Mouse (Mus musculus): ENCODE results near the gene Rab25. TPM values are rescaled to one million over a fixed set of nuclear protein-coding genes. Genes with fewer than 3 reads are reported as not detected.

Gene Rab25
- polyA plus RNA-seq, 1 experiment from 2014 or later = 79.5 TPM

DNA sequence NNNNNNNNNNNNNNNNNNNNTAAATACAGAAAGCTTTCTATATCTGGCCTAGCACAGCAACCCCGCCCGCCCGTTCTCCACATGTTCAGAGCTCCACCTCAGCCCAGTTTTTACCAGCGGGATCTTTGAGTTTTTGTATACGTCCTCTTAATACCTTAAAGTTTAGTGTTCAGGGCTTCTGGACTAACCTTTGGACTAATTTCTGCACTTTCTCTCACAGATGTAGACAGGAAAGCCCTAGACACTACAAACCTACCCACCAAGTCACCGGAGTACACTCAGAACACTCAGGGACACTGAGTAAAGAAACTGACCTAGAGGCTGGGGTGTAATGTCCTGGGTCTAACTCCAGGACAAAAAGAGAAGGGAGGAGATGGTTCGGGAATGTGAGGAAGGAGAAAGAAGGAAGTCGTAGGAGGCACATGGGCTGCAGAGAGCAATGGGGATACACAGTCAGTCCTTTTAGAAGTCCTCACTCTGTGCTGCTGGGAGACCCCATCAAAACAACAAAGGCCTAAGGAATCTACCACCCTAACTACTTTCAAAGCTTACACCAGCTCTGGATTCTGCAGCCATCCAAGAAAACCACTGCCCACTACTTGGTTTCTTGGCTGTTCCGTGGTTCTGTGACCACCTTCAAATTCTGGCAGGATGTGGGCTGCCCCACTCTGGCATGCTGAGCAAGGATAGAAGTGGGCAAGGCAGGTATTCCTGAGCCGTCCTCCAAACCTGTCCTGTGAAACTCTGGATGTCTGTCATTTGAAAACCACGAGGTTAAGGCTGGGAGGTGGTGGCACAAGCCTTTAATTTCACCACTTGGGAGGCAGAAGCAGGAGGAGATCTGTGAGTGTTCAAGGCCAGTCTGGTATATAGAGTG, 54.2 kb downstream of the Rab25 start:
- TF ChIP-seq CTCF (IDR thresholded peaks at IDR 0.05; ENCODE audit: low read depth) = no peak
- Histone ChIP-seq H3K4me1 (replicated peaks; ENCODE audit: control insufficient read depth, insufficient read depth, low read length) (peaks cover 36% of the 10 kb centered on the region), H3K27me3 (replicated peaks; ENCODE audit: control insufficient read depth, insufficient read depth, low read length) (no peaks in the 10 kb centered on the region), H3K9ac (ENCODE audit: low read depth, low read length) (no peak overlapping the region), H3K4me2 (replicated peaks; ENCODE audit: low read depth) (peak overlapping the region; percentile 74; the same call in 1 of the 2 replicates), H3K4me3 (ENCODE audit: low read depth, low read length) (no peak overlapping the region), H3K36me3 (ENCODE audit: control insufficient read depth, insufficient read depth) (peaks cover 11% of the 10 kb centered on the region; the same call in 1 of the 2 replicates), H3K9me3 (ENCODE audit: control insufficient read depth) (no peaks in the 10 kb centered on the region), H3K27ac (ENCODE audit: low read depth, low read length) (peak overlapping the region; percentile 89; the same call in 1 of the 2 replicates)
- no peak for ATAC-seq
- WGBS = 60% methylated on average over 11 of the region's 11 CpGs

MicroRNAs encoded within 50 kb of the gene (microRNA counts, 519-probe panel; counts per million panel counts)
- not detected for microRNA mmu-miR-1905

Small RNA genes within 50 kb of the gene (microRNA-seq; reads per million reads assigned to microRNA genes)
- gene Mir1905 = not detected

Other genes starting within 250 kb of the Rab25 start
- 589 and 649 TPM in 2 replicates for gene Glmp, start 223.3 kb downstream of the Rab25 start, polyA plus RNA-seq (2015; fragmentation: Nextera tagmentation; extraction: Ambion mirVana)
- 13.5 and 14.0 TPM in 2 replicates for gene Tmem79, start 212.2 kb downstream of the Rab25 start, polyA plus RNA-seq (2015; fragmentation: Nextera tagmentation; extraction: Ambion mirVana)
- gene Smg5, start 212.0 kb downstream of the Rab25 start, polyA plus RNA-seq (2015; fragmentation: Nextera tagmentation; extraction: Ambion mirVana) = 12.6 and 13.7 TPM in 2 replicates
- gene Paqr6, start 183.7 kb downstream of the Rab25 start, polyA plus RNA-seq (2015; fragmentation: Nextera tagmentation; extraction: Ambion mirVana) = 2.3 and 3.3 TPM in 2 replicates
- 72.5 and 81.0 TPM in 2 replicates for gene Bglap3, start 175.6 kb downstream of the Rab25 start, polyA plus RNA-seq (2015; fragmentation: Nextera tagmentation; extraction: Ambion mirVana)
- gene Bglap2, start 169.6 kb downstream of the Rab25 start, polyA plus RNA-seq (2015; fragmentation: Nextera tagmentation; extraction: Ambion mirVana) = not detected in 2 replicates
- gene Bglap, start 163.8 kb downstream of the Rab25 start, polyA plus RNA-seq (2015; fragmentation: Nextera tagmentation; extraction: Ambion mirVana) = not detected in 2 replicates
- gene Pmf1, start 138.0 kb downstream of the Rab25 start, polyA plus RNA-seq (2015; fragmentation: Nextera tagmentation; extraction: Ambion mirVana) = 61.2 and 62.5 TPM in 2 replicates
- 30.4 and 31.7 TPM in 2 replicates for gene Slc25a44, start 123.2 kb downstream of the Rab25 start, polyA plus RNA-seq (2015; fragmentation: Nextera tagmentation; extraction: Ambion mirVana)
- gene Sema4a, start 87.1 kb downstream of the Rab25 start, polyA plus RNA-seq (2015; fragmentation: Nextera tagmentation; extraction: Ambion mirVana) = 93.1 and 101 TPM in 2 replicates
- 92.5 and 96.5 TPM in 2 replicates for gene Lmna, start 38.3 kb downstream of the Rab25 start, polyA plus RNA-seq (2015; fragmentation: Nextera tagmentation; extraction: Ambion mirVana)
- 2.8 TPM in 2 replicates for gene Mex3a, start 15.9 kb downstream of the Rab25 start, polyA plus RNA-seq (2015; fragmentation: Nextera tagmentation; extraction: Ambion mirVana)
- gene Lamtor2, start 4.8 kb upstream of the Rab25 start, polyA plus RNA-seq (2015; fragmentation: Nextera tagmentation; extraction: Ambion mirVana) = 171 and 183 TPM in 2 replicates
- gene Ubqln4, start 5.5 kb upstream of the Rab25 start, polyA plus RNA-seq (2015; fragmentation: Nextera tagmentation; extraction: Ambion mirVana) = 17.3 and 19.2 TPM in 2 replicates
- gene Ssr2, start 27.6 kb upstream of the Rab25 start, polyA plus RNA-seq (2015; fragmentation: Nextera tagmentation; extraction: Ambion mirVana) = 249 and 268 TPM in 2 replicates
- 21.6 and 22.1 TPM in 2 replicates for gene Arhgef2, start 57.7 kb upstream of the Rab25 start, polyA plus RNA-seq (2015; fragmentation: Nextera tagmentation; extraction: Ambion mirVana)
- gene Rxfp4, start 104.8 kb upstream of the Rab25 start, polyA plus RNA-seq (2015; fragmentation: Nextera tagmentation; extraction: Ambion mirVana) = not detected in 2 replicates
- gene Khdc4, start 137.5 kb upstream of the Rab25 start, polyA plus RNA-seq (2015; fragmentation: Nextera tagmentation; extraction: Ambion mirVana) = 35.7 and 38.6 TPM in 2 replicates
- gene Rit1, start 168.5 kb upstream of the Rab25 start, polyA plus RNA-seq (2015; fragmentation: Nextera tagmentation; extraction: Ambion mirVana) = 48.8 and 50.2 TPM in 2 replicates
- 8.6 and 10.1 TPM in 2 replicates for gene Syt11, start 226.9 kb upstream of the Rab25 start, polyA plus RNA-seq (2015; fragmentation: Nextera tagmentation; extraction: Ambion mirVana)

Measured in intestine, postnatal 0 days (tissue).